9 mouse cellular contexts compared by ENCODE assay signal in the genomic region with DNA sequence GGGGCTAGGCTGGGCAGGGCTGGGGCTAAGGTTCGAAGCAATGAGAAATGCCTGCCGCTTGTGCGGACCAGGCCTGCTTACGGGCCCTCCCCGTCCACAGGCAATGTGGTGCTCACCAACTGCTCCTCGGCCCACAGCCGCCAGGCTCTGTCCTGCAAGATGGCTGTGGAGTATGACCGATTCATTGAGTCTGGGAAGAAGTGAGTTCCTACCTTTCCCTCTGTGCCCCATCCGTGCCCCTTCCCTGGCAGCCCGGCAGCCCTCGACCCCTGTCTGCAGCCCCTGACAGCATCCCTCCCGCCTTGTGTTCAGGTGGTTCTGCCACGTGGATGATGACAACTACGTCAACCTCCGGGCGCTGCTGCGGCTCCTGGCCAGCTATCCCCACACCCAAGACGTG. TPM values are rescaled to one million over a fixed set of nuclear protein-coding genes. Genes with fewer than 3 reads are reported as not detected.
A peak's percentile ranks its signal among the peaks of the same experiment; 100 is the strongest.
DNase-seq lines count a peak whose midpoint lies in the region; ATAC-seq and TF ChIP-seq lines count a peak whose summit lies in the region.
"Had no signal": no experiment of that assay in that cellular context is flagged by ENCODE, and none has a peak within 500 bp of the region (broad histone marks: within the 10 kb centered on the region; RNA-seq: fewer than 3 reads in every experiment).

No protein-coding gene starts in this region.

- ATAC-seq in lung, embryonic 16.5 days (ENCODE audit: low read depth): no peak
- ATAC-seq in forebrain, embryonic 14.5 days: no peak
- no peak for ATAC-seq in limb, embryonic 12.5 days (ENCODE audit: insufficient number of reproducible peaks, insufficient read depth, low FRiP score, low TSS enrichment, low read depth)
- ATAC-seq in stomach, embryonic 16.5 days (ENCODE audit: insufficient read depth, low FRiP score): no peak

- peak overlapping the region; percentile 83 for H3K9ac ChIP-seq in lung, embryonic 16.5 days (ENCODE audit: low read length)
- peak overlapping the region; percentile 84 for H3K9ac ChIP-seq in forebrain, embryonic 14.5 days (ENCODE audit: low read length)
- H3K9ac ChIP-seq in limb, embryonic 12.5 days (replicated peaks): peak overlapping the region; percentile 51
- peak overlapping the region; percentile 82 for H3K9ac ChIP-seq in stomach, embryonic 16.5 days (ENCODE audit: low read length)

- 58% methylated on average over 18 of the region's 18 CpGs for WGBS in lung, embryonic 16.5 days
- WGBS in forebrain, embryonic 14.5 days: 18% methylated on average over 18 of the region's 18 CpGs
- 62% methylated on average over 18 of the region's 18 CpGs for WGBS in limb, embryonic 12.5 days
- WGBS in stomach, embryonic 16.5 days: 61% methylated on average over 18 of the region's 18 CpGs
- WGBS in cerebellum, adult 2 months: 40% methylated on average over 18 of the region's 18 CpGs

- H3K27me3 ChIP-seq in lung, embryonic 16.5 days (ENCODE audit: control insufficient read depth, insufficient read depth, low read depth, low read length): peaks cover 5% of the 10 kb centered on the region
- H3K27me3 ChIP-seq in forebrain, embryonic 14.5 days (replicated peaks; ENCODE audit: control insufficient read depth, insufficient read depth, low read length): 0 out of 2 replicates have a peak, but pooled peaks cover 3% of the 10 kb centered on the region
- peaks cover 60% of the 10 kb centered on the region for H3K27me3 ChIP-seq in limb, embryonic 12.5 days
- no peaks in the 10 kb centered on the region for H3K27me3 ChIP-seq in stomach, embryonic 16.5 days (ENCODE audit: control insufficient read depth, insufficient read depth, low read length)
- no peaks in the 10 kb centered on the region; the same call in 1 of the 2 replicates for H3K27me3 ChIP-seq in cerebellum, adult 2 months (ENCODE audit: control insufficient read depth, insufficient read depth, low read length)

- no peaks in the 10 kb centered on the region for H3K9me3 ChIP-seq in lung, embryonic 16.5 days (ENCODE audit: control insufficient read depth, low read length)
- no peaks in the 10 kb centered on the region for H3K9me3 ChIP-seq in forebrain, embryonic 14.5 days (replicated peaks; ENCODE audit: control insufficient read depth, low read length)
- H3K9me3 ChIP-seq in limb, embryonic 12.5 days: no peaks in the 10 kb centered on the region
- H3K9me3 ChIP-seq in stomach, embryonic 16.5 days (replicated peaks; ENCODE audit: control insufficient read depth, low read length): no peaks in the 10 kb centered on the region

- H3K27ac ChIP-seq in lung, embryonic 16.5 days (ENCODE audit: low read length): peak overlapping the region; percentile 99
- peak overlapping the region; percentile 97 for H3K27ac ChIP-seq in forebrain, embryonic 14.5 days (ENCODE audit: low read depth, low read length)
- H3K27ac ChIP-seq in limb, embryonic 12.5 days: no peak overlapping the region
- H3K27ac ChIP-seq in stomach, embryonic 16.5 days (ENCODE audit: low read length): peak overlapping the region; percentile 99
- H3K27ac ChIP-seq in cerebellum, adult 2 months (ENCODE audit: insufficient read depth, low read length): no peak overlapping the region

- TF ChIP-seq CTCF in cerebellum, adult 2 months (IDR thresholded peaks at IDR 0.05; ENCODE audit: borderline replicate concordance, insufficient read depth, low read depth, low read length): no peak

- H3K4me3 ChIP-seq in lung, embryonic 16.5 days (ENCODE audit: low read length): peak overlapping the region; percentile 73
- H3K4me3 ChIP-seq in forebrain, embryonic 14.5 days (ENCODE audit: low read depth, low read length): peak overlapping the region; percentile 64
- H3K4me3 ChIP-seq in limb, embryonic 12.5 days (replicated peaks): 0 out of 2 replicates have a peak overlapping the region, but pooled peaks have one; percentile 53
- H3K4me3 ChIP-seq in stomach, embryonic 16.5 days (replicated peaks; ENCODE audit: low read length): peak overlapping the region; percentile 63
- H3K4me3 ChIP-seq in cerebellum, adult 2 months (replicated peaks; ENCODE audit: insufficient read depth, low read depth, low read length): no peak overlapping the region

- H3K4me1 ChIP-seq in lung, embryonic 16.5 days (replicated peaks; ENCODE audit: control insufficient read depth, insufficient read depth, low read length): peaks cover 35% of the 10 kb centered on the region
- peaks cover 27% of the 10 kb centered on the region for H3K4me1 ChIP-seq in forebrain, embryonic 14.5 days (ENCODE audit: control insufficient read depth, insufficient read depth, low read length)
- peaks cover 60% of the 10 kb centered on the region for H3K4me1 ChIP-seq in limb, embryonic 12.5 days (replicated peaks)
- peaks cover 42% of the 10 kb centered on the region for H3K4me1 ChIP-seq in stomach, embryonic 16.5 days (ENCODE audit: control insufficient read depth, insufficient read depth, low read length)
- H3K4me1 ChIP-seq in cerebellum, adult 2 months (ENCODE audit: control insufficient read depth, insufficient read depth, low read length): no peaks in the 10 kb centered on the region; the same call in 1 of the 2 replicates

- no peak for TF ChIP-seq POLR2A in cerebellum, adult 2 months (IDR thresholded peaks at IDR 0.05; ENCODE audit: borderline replicate concordance, insufficient read depth, low read length)

- H3K36me3 ChIP-seq in lung, embryonic 16.5 days (ENCODE audit: control insufficient read depth, insufficient read depth, low read length): 0 out of 2 replicates have a peak, but pooled peaks cover 5% of the 10 kb centered on the region
- H3K36me3 ChIP-seq in forebrain, embryonic 14.5 days (ENCODE audit: control insufficient read depth, insufficient read depth, low read length): peaks cover 26% of the 10 kb centered on the region
- peaks cover 7% of the 10 kb centered on the region; the same call in 1 of the 2 replicates for H3K36me3 ChIP-seq in limb, embryonic 12.5 days
- H3K36me3 ChIP-seq in stomach, embryonic 16.5 days (ENCODE audit: control insufficient read depth, insufficient read depth, low read length): peaks cover 2% of the 10 kb centered on the region; the same call in 1 of the 2 replicates

- no peak for DNase-seq in lung, postnatal 10 days
- no peak for DNase-seq in forebrain, embryonic 14.5 days (ENCODE audit: low spot score)
- no peak for DNase-seq in testis, postnatal 10 days (ENCODE audit: low spot score)
- no peak for DNase-seq in cerebellum, adult 2 months
- DNase-seq: cerebellum, adult 8-10 months; gastrocnemius, postnatal 25 days had no signal

- H3K4me2 ChIP-seq in lung, embryonic 16.5 days (ENCODE audit: low read depth, low read length): peak overlapping the region; percentile 85
- H3K4me2 ChIP-seq in forebrain, embryonic 14.5 days (ENCODE audit: low read length): peak overlapping the region; percentile 87
- peak overlapping the region; percentile 84; the same call in 1 of the 2 replicates for H3K4me2 ChIP-seq in limb, embryonic 12.5 days
- peak overlapping the region; percentile 61 for H3K4me2 ChIP-seq in stomach, embryonic 16.5 days (ENCODE audit: low read depth, low read length)

RNA-seq across cellular contexts. Expression of a gene that starts 5.1 kb away (rescaled TPM):
- polyA plus RNA-seq in lung, embryonic 16.5 days (2015; fragmentation: Nextera tagmentation; extraction: Ambion mirVana): 24.9 and 25.8 TPM in 2 replicates
- 30.9 TPM in 2 replicates for polyA plus RNA-seq in forebrain, embryonic 14.5 days (2014; fragmentation: Nextera tagmentation; extraction: Ambion mirVana)
- polyA plus RNA-seq in limb, embryonic 12.5 days (2016; fragmentation: Nextera tagmentation; extraction: Ambion mirVana): 10.3 and 10.8 TPM in 2 replicates
- 21.5 and 21.6 TPM in 2 replicates for polyA plus RNA-seq in stomach, embryonic 16.5 days (2015; fragmentation: Nextera tagmentation; extraction: Ambion mirVana)
- 48.7 and 53.4 TPM in 2 replicates for polyA plus RNA-seq in cerebellum, adult 2 months (2012; rRNA removed)

RNA-seq across cellular contexts. Expression of a gene that starts 36.6 kb away (rescaled TPM):
- 27.9 and 29.4 TPM in 2 replicates for polyA plus RNA-seq in lung, embryonic 16.5 days (2015; fragmentation: Nextera tagmentation; extraction: Ambion mirVana)
- 65.8 and 72.3 TPM in 2 replicates for polyA plus RNA-seq in forebrain, embryonic 14.5 days (2014; fragmentation: Nextera tagmentation; extraction: Ambion mirVana)
- 48.8 and 58.0 TPM in 2 replicates for polyA plus RNA-seq in limb, embryonic 12.5 days (2016; fragmentation: Nextera tagmentation; extraction: Ambion mirVana)
- polyA plus RNA-seq in stomach, embryonic 16.5 days (2015; fragmentation: Nextera tagmentation; extraction: Ambion mirVana): 13.8 and 17.8 TPM in 2 replicates
- 86.0 and 96.1 TPM in 2 replicates for polyA plus RNA-seq in cerebellum, adult 2 months (2012; rRNA removed)

RNA-seq across cellular contexts. Expression of a gene that starts 47.3 kb away (rescaled TPM):
- 0.63 TPM in 1 of 2 replicates, not detected in the other for polyA plus RNA-seq in lung, embryonic 16.5 days (2015; fragmentation: Nextera tagmentation; extraction: Ambion mirVana)
- 0.38 TPM in 1 of 2 replicates, not detected in the other for polyA plus RNA-seq in forebrain, embryonic 14.5 days (2014; fragmentation: Nextera tagmentation; extraction: Ambion mirVana)
- polyA plus RNA-seq in limb, embryonic 12.5 days (2016; fragmentation: Nextera tagmentation; extraction: Ambion mirVana): 0.36 TPM in 1 of 2 replicates, not detected in the other
- polyA plus RNA-seq in stomach, embryonic 16.5 days (2015; fragmentation: Nextera tagmentation; extraction: Ambion mirVana): 0.71 TPM in 1 of 2 replicates, not detected in the other
- 0.82 and 1.4 TPM in 2 replicates for polyA plus RNA-seq in cerebellum, adult 2 months (2012; rRNA removed)

Comparison
In these comparisons a context has a peak if more than half of its experiments do, and no peak if none do; other contexts are left out.
1. H3K27ac ChIP-seq: peak in lung, embryonic 16.5 days (single experiment), forebrain, embryonic 14.5 days (single experiment) and stomach, embryonic 16.5 days (single experiment); none in limb, embryonic 12.5 days (single experiment) and cerebellum, adult 2 months (single experiment).
2. Peak in every context shown above with its lines, with median percentiles within 50 percentile points of each other: H3K4me2 ChIP-seq and H3K9ac ChIP-seq.